Mouse (Mus musculus): Measurements from ENCODE around the gene Ccdc88c. TPM values are rescaled to one million over a fixed set of nuclear protein-coding genes. Genes with fewer than 3 reads are reported as not detected.

Ccdc88c gene
- polyA plus RNA-seq, 1 experiment from 2014 or later: 5.4 TPM

GRCm38 (mm10) chr12:100896661-100897060, 132.2 kb downstream of the Ccdc88c start:
- H3K9me3 ChIP-seq (replicated peaks): no peaks in the 10 kb centered on the region
- DNase-seq (no peak), ATAC-seq (ENCODE audit: low read depth) (no peak)
- H3K36me3 ChIP-seq: no peaks in the 10 kb centered on the region
- no peak overlapping the region for H3K9ac ChIP-seq
- H3K27ac ChIP-seq: no peak overlapping the region
- H3K4me2 ChIP-seq: no peak overlapping the region
- whole genome bisulfite sequencing (ENCODE audit: insufficient replicate concordance): 20% methylated on average over 3 of the region's 3 CpGs
- peaks cover 54% of the 10 kb centered on the region for H3K27me3 ChIP-seq
- 0 out of 2 replicates have a peak, but pooled peaks cover 5% of the 10 kb centered on the region for H3K4me1 ChIP-seq (replicated peaks)
- H3K4me3 ChIP-seq (replicated peaks): no peak overlapping the region

GRCm38 (mm10) chr12:100895504-100895903, 133.4 kb downstream of the Ccdc88c start:
- Histone ChIP-seq H3K9ac (no peak overlapping the region), H3K9me3 (replicated peaks) (no peaks in the 10 kb centered on the region)
- 2% methylated on average over 2 of the region's 2 CpGs for WGBS (ENCODE audit: insufficient replicate concordance)

GRCm38 (mm10) chr12:100890548-100890947, 138.3 kb downstream of the Ccdc88c start:
- Histone ChIP-seq H3K4me2 (no peak overlapping the region), H3K27me3 (peaks cover 13% of the 10 kb centered on the region; the same call in 1 of the 2 replicates), H3K27ac (no peak overlapping the region), H3K4me1 (replicated peaks) (no peaks in the 10 kb centered on the region), H3K36me3 (no peaks in the 10 kb centered on the region), H3K9ac (no peak overlapping the region), H3K9me3 (replicated peaks) (no peaks in the 10 kb centered on the region), H3K4me3 (replicated peaks) (no peak overlapping the region)
- DNase-seq: no peak
- no peak for ATAC-seq (ENCODE audit: low read depth)
- 46% methylated on average over 3 of the region's 3 CpGs for WGBS (ENCODE audit: insufficient replicate concordance)

More at GRCm38 (mm10) chr12:100895504-100895903, 133.4 kb downstream of the Ccdc88c start:
- H3K27ac ChIP-seq: no peak overlapping the region
- H3K4me3 ChIP-seq (replicated peaks): no peak overlapping the region
- no peak overlapping the region for H3K4me2 ChIP-seq
- ATAC-seq (ENCODE audit: low read depth) (no peak), DNase-seq (no peak)
- H3K4me1 ChIP-seq (replicated peaks): 0 out of 2 replicates have a peak, but pooled peaks cover 5% of the 10 kb centered on the region
- no peaks in the 10 kb centered on the region for H3K36me3 ChIP-seq
- H3K27me3 ChIP-seq: peaks cover 43% of the 10 kb centered on the region

GRCm38 (mm10) chr12:100887801-100888258, 141.0 kb downstream of the Ccdc88c start:
- DNase-seq (no peak), ATAC-seq (ENCODE audit: low read depth) (no peak)
- 35% methylated on average over 12 of the region's 12 CpGs for whole genome bisulfite sequencing (ENCODE audit: insufficient replicate concordance)
- H3K27me3 ChIP-seq: peaks cover 13% of the 10 kb centered on the region; the same call in 1 of the 2 replicates
- no peak overlapping the region for H3K9ac ChIP-seq
- H3K4me3 ChIP-seq (replicated peaks): no peak overlapping the region
- no peaks in the 10 kb centered on the region for H3K4me1 ChIP-seq (replicated peaks)
- no peak overlapping the region for H3K27ac ChIP-seq
- no peak overlapping the region for H3K4me2 ChIP-seq
- H3K9me3 ChIP-seq (replicated peaks): no peaks in the 10 kb centered on the region
- no peaks in the 10 kb centered on the region for H3K36me3 ChIP-seq

GRCm38 (mm10) chr12:100886877-100887276, 142.0 kb downstream of the Ccdc88c start:
- no peaks in the 10 kb centered on the region for H3K36me3 ChIP-seq
- 70% methylated on average over 4 of the region's 4 CpGs for WGBS (ENCODE audit: insufficient replicate concordance)

GRCm38 (mm10) chr12:100885585-100885984, 143.3 kb downstream of the Ccdc88c start:
- ATAC-seq (ENCODE audit: low read depth) (no peak), DNase-seq (no peak)
- WGBS (ENCODE audit: insufficient replicate concordance): 68% methylated on average over 3 of the region's 3 CpGs
- Histone ChIP-seq H3K4me1 (replicated peaks) (no peaks in the 10 kb centered on the region), H3K36me3 (no peaks in the 10 kb centered on the region), H3K4me2 (no peak overlapping the region), H3K4me3 (replicated peaks) (no peak overlapping the region), H3K9ac (no peak overlapping the region), H3K27ac (no peak overlapping the region), H3K27me3 (peaks cover 13% of the 10 kb centered on the region; the same call in 1 of the 2 replicates), H3K9me3 (replicated peaks) (no peaks in the 10 kb centered on the region)

More at GRCm38 (mm10) chr12:100886877-100887276, 142.0 kb downstream of the Ccdc88c start:
- Histone ChIP-seq H3K9ac (no peak overlapping the region), H3K4me3 (replicated peaks) (no peak overlapping the region), H3K27me3 (peaks cover 13% of the 10 kb centered on the region; the same call in 1 of the 2 replicates), H3K27ac (no peak overlapping the region), H3K4me1 (replicated peaks) (no peaks in the 10 kb centered on the region), H3K9me3 (replicated peaks) (no peaks in the 10 kb centered on the region), H3K4me2 (no peak overlapping the region)
- no peak for DNase-seq
- no peak for ATAC-seq (ENCODE audit: low read depth)

GRCm38 (mm10) chr12:100883168-100883567, 145.7 kb downstream of the Ccdc88c start:
- 40% methylated on average over 7 of the region's 7 CpGs for WGBS (ENCODE audit: insufficient replicate concordance)
- Histone ChIP-seq H3K27ac (no peak overlapping the region), H3K4me1 (replicated peaks) (no peaks in the 10 kb centered on the region), H3K9ac (no peak overlapping the region), H3K36me3 (no peaks in the 10 kb centered on the region), H3K27me3 (peaks cover 11% of the 10 kb centered on the region; the same call in 1 of the 2 replicates), H3K9me3 (replicated peaks) (no peaks in the 10 kb centered on the region), H3K4me3 (replicated peaks) (no peak overlapping the region), H3K4me2 (no peak overlapping the region)
- ATAC-seq (ENCODE audit: low read depth): no peak
- DNase-seq: no peak

- ATAC-seq (ENCODE audit: low read depth): no peak
- no peak overlapping the region for H3K27ac ChIP-seq
- no peaks in the 10 kb centered on the region for H3K9me3 ChIP-seq (replicated peaks)
- no peaks in the 10 kb centered on the region for H3K36me3 ChIP-seq
- DNase-seq: no peak
- H3K27me3 ChIP-seq: no peaks in the 10 kb centered on the region
- no peak overlapping the region for H3K4me2 ChIP-seq
- no peak overlapping the region for H3K4me3 ChIP-seq (replicated peaks)
- H3K4me1 ChIP-seq (replicated peaks): no peaks in the 10 kb centered on the region
- 76% methylated on average over 16 of the region's 16 CpGs for WGBS (ENCODE audit: insufficient replicate concordance)
- no peak overlapping the region for H3K9ac ChIP-seq
Observed at GRCm38 (mm10) chr12:100878556-100878955, 150.3 kb downstream of the Ccdc88c start.

- H3K9ac ChIP-seq: no peak overlapping the region
- ATAC-seq (ENCODE audit: low read depth) (0 out of 2 replicates have a peak, but pooled peaks have one; percentile 12), DNase-seq (no peak)
- no peaks in the 10 kb centered on the region for H3K36me3 ChIP-seq
- no peak overlapping the region for H3K4me3 ChIP-seq (replicated peaks)
- H3K4me1 ChIP-seq (replicated peaks): no peaks in the 10 kb centered on the region
- no peaks in the 10 kb centered on the region for H3K27me3 ChIP-seq
- 63% methylated on average over 6 of the region's 6 CpGs for WGBS (ENCODE audit: insufficient replicate concordance)
- no peak overlapping the region for H3K27ac ChIP-seq
- no peak overlapping the region for H3K4me2 ChIP-seq
- no peaks in the 10 kb centered on the region for H3K9me3 ChIP-seq (replicated peaks)
Observed at GRCm38 (mm10) chr12:100877936-100878335, 150.9 kb downstream of the Ccdc88c start.

- no peak overlapping the region for H3K9ac ChIP-seq
- no peak for ATAC-seq (ENCODE audit: low read depth)
- H3K4me1 ChIP-seq (replicated peaks): no peaks in the 10 kb centered on the region
- H3K4me2 ChIP-seq: no peak overlapping the region
- no peak for DNase-seq
- H3K27ac ChIP-seq: no peak overlapping the region
- WGBS (ENCODE audit: insufficient replicate concordance): 49% methylated on average over 6 of the region's 6 CpGs
- H3K36me3 ChIP-seq: no peaks in the 10 kb centered on the region
- no peaks in the 10 kb centered on the region for H3K27me3 ChIP-seq
- no peak overlapping the region for H3K4me3 ChIP-seq (replicated peaks)
- H3K9me3 ChIP-seq (replicated peaks): no peaks in the 10 kb centered on the region
Observed at GRCm38 (mm10) chr12:100875960-100876359, 152.9 kb downstream of the Ccdc88c start.

GRCm38 (mm10) chr12:100875553-100875952, 153.3 kb downstream of the Ccdc88c start:
- ATAC-seq (ENCODE audit: low read depth) (no peak), DNase-seq (no peak)
- H3K4me1 ChIP-seq (replicated peaks): no peaks in the 10 kb centered on the region
- 42% methylated on average over 3 of the region's 3 CpGs for whole genome bisulfite sequencing (ENCODE audit: insufficient replicate concordance)
- no peak overlapping the region for H3K27ac ChIP-seq
- H3K4me2 ChIP-seq: no peak overlapping the region
- H3K36me3 ChIP-seq: no peaks in the 10 kb centered on the region
- H3K9me3 ChIP-seq (replicated peaks): no peaks in the 10 kb centered on the region
- no peak overlapping the region for H3K9ac ChIP-seq
- no peak overlapping the region for H3K4me3 ChIP-seq (replicated peaks)
- no peaks in the 10 kb centered on the region for H3K27me3 ChIP-seq

GRCm38 (mm10) chr12:100873612-100874011, 155.2 kb downstream of the Ccdc88c start:
- Histone ChIP-seq H3K4me3 (replicated peaks) (no peak overlapping the region), H3K36me3 (no peaks in the 10 kb centered on the region), H3K4me2 (no peak overlapping the region), H3K27ac (no peak overlapping the region), H3K27me3 (no peaks in the 10 kb centered on the region), H3K9me3 (replicated peaks) (no peaks in the 10 kb centered on the region), H3K9ac (no peak overlapping the region), H3K4me1 (replicated peaks) (no peaks in the 10 kb centered on the region)
- DNase-seq (no peak), ATAC-seq (ENCODE audit: low read depth) (no peak)
- WGBS (ENCODE audit: insufficient replicate concordance): 60% methylated on average over 3 of the region's 3 CpGs

Measured in liver, embryonic 13.5 days (tissue).